Mouse (Mus musculus) left cerebral cortex, adult 2 months (tissue): ENCODE measurements around the gene Vsnl1. TPM values are rescaled to one million over a fixed set of nuclear protein-coding genes. Genes with fewer than 3 reads are reported as not detected.

Experiments used
- DNase-seq, 2 experiments: peaks; one replicate each; pipeline ENCODE4 v3.0.0; 2021 to 2022; ENCODE audit warnings: low spot score in 2 of 2, mixed read lengths in 1 of 2; ENCODE audit errors: extremely low spot score in 1 of 2
- H3K27ac ChIP-seq: fragments of 200-600 bp; 2 replicates; pipeline ENCODE4 v1.8.1; 2022
- H3K4me3 ChIP-seq: fragments of 200-600 bp; 2 replicates; pipeline ENCODE4 v1.8.1; 2022
- CTCF ChIP-seq: fragments of 200-600 bp; IDR thresholded peaks from 2 replicates; pipeline ENCODE4 v1.8.1; 2022; ENCODE audit warnings: antibody characterized with exemption, mild to moderate bottlenecking, moderate library complexity
- intact Hi-C: fragments of 180-260 bp; cut with DNase I; formaldehyde crosslinking; loops from one replicate; pipeline ENCODE4 v1.15.1; 2025
- long read RNA-seq, 2 experiments: library from polyadenylated mRNA; stranded (forward); transcript quantifications; one replicate each; pipeline ENCODE4 v2.0.0; 2021; ENCODE audit warnings: borderline mapping rate in 2 of 2
- total RNA-seq, 2 experiments: library from RNA; stranded (reverse); gene quantifications; 2 replicates each; pipeline ENCODE4 v1.2.3; 2021

The Vsnl1 gene
- 100 to 1,000 TPM; 637 to 675 TPM for total RNA-seq
- long read RNA-seq, experiment 1, transcript Vsnl1-201 (4 exons, 1,903 nt) = major isoform, 342 of 374 reads
- long read RNA-seq, experiment 1, partial matches to known transcripts = 19 of 374 reads
- long read RNA-seq, experiment 1, other reads (novel, unspliced or antisense) = 12 of 374 reads
- long read RNA-seq, experiment 2, transcript Vsnl1-201 (4 exons, 1,903 nt) = major isoform, 199 of 224 reads
- long read RNA-seq, experiment 2, partial matches to known transcripts = 8 of 224 reads
- long read RNA-seq, experiment 2, other reads (novel, unspliced or antisense) = 15 of 224 reads

DNA sequence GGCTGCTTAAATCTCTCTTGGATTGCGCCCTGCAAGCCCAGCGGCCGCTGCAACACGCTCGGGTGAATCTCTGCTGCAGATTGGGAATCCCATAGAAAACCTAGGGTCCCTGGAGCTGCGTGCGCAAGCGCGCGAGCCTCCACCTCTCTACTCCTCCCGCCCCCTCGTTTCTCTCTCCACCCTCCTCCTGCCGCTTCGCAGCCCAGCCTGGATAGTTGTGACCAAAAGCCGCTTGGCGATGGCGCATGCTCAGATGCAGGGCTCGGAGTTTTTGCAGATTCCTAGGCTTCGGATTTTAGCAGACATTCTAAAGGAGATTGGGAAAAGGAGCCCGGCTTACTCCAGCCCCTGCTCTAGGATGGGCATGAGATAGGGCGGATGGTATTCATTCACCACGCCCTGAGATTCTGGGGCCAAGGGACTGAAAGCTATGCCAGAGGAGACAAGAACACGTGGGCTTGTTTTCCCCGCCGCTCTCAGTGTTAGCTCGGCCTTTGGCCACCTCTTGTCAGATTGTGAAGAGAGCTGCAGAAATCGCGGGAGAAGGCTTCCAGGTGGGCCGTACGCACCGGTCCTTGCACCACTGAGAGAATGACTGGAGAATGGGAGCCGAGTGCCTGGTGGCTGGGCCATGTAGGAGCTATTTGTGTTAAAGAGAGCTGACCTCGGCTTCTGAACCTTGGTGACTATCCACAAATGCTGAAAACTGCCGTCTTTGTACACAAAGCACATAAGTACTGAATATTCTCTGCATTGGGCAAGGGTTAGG lies at the start of gene Vsnl1:
Vsnl1 (minus strand) TSS at position 117 of the 769 bp plus-strand sequence.
- H3K4me3 ChIP-seq = peak within 1 kb of the TSS; percentile 73
- peak within 1 kb of the TSS; percentile 90 for H3K27ac ChIP-seq
- no peak for TF ChIP-seq CTCF
- intact Hi-C loops = loop anchor here (1.0 to 10.0 kb wide), 5 partner anchors 20 to 711 kb away; partner anchors contain the start of gene Rad51ap2
- peak; percentile 87 to 89 for DNase-seq

DNA sequence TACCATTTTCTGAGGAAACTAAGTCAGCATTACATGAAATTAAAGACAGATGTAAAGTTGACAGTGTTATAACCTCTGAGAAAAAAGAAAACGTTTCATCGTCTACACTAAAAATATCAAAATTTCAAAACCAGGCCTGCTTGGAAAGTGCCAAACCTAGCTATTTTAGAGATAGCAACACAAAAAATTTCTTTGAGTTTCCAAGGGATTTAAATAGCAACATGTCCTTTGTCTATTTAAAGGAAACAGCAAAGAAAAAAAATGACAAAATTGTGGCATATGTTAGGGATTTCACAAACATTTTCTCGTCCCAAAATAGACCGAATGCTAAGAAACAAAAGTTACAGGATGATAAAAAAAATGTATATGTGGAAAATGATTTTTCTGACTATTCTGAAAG lies 20.2 kb upstream of the Vsnl1 start:
- peak overlapping the region; percentile 76; the same call in 1 of the 2 replicates for H3K4me3 ChIP-seq
- intact Hi-C loops = loop anchor here (2.0 to 5.0 kb wide), 4 partner anchors 20 to 691 kb away; partner anchors contain the start of gene Vsnl1
- H3K27ac ChIP-seq = peak overlapping the region; percentile 92
- TF ChIP-seq CTCF = no peak
- DNase-seq = no peak

GRCm38 (mm10) chr12:11456213-11456612 lies 19.8 kb upstream of the Vsnl1 start:
- intact Hi-C loops = loop anchor here (2.0 to 5.0 kb wide), 4 partner anchors 19 to 691 kb away; partner anchors contain the start of gene Vsnl1
- no peak for TF ChIP-seq CTCF
- Histone ChIP-seq H3K27ac (peak overlapping the region; percentile 92), H3K4me3 (peak overlapping the region; percentile 76)
- no peak for DNase-seq

DNA sequence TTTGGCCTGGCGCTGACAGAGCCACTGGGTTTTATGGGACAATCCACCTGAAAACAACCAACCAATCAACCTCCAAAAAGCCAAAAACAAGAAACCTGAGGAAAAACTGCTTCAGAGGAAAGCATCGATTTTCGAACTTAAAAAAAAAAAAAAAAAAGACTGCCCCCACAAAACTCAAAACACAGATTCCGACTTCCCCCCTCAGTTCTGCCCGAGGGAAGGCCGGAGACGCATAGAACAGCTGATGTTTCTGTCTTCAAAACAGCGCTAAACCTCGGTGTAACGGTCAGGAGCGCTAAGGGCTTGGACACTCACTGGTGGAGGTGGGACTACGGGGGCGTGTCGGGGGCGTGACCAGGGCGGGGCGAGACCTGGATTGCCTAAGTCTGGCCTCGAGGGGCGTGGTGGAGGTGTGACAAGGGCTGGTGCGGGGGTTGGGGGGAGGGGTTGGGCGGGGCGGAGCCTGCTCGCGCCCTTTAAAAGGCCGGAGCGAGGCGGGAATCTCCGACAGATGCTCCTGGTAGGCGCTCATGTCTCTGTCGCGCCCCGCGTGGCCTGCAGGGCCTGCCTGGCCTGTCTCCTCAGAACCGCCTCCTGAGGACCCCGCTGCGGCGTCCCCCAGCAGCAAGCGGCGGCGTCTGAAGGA lies 19.3 kb upstream of the Vsnl1 start, which contains the start of gene Rad51ap2:
Rad51ap2 (plus strand) TSS at position 531 of the 646 bp plus-strand sequence.
- TF ChIP-seq CTCF = no peak; the same call in 1 of the 2 replicates
- intact Hi-C loops = loop anchor here (2.0 to 5.0 kb wide), 4 partner anchors 19 to 692 kb away; partner anchors contain the start of gene Vsnl1
- peak; percentile 83 to 86 for DNase-seq
- H3K27ac ChIP-seq = peak within 1 kb of the TSS; percentile 92
- H3K4me3 ChIP-seq = peak within 1 kb of the TSS; percentile 76

DNA sequence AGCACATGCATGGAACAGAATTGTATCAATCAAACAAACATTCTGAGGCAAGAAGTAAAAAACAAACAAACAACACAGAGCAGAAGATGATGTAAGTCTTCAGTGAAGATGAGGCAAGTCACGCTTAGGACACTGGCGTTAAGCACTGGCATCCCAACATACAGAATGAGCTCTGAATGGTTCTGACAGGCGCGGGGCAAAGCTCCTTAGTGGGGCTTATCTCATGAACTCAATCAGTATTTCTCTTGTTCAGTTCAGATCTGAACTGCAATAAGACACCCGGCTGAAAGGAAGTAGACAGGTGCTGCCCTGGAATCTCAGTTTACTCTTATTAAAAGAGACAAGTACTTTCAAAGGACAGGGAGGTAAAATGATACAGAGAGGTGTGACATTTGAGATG lies 17.7 kb upstream of the Vsnl1 start:
- no peak for DNase-seq
- Histone ChIP-seq H3K4me3 (no peak overlapping the region), H3K27ac (no peak overlapping the region)
- intact Hi-C loops = no loop called here
- TF ChIP-seq CTCF = no peak

- peak overlapping the region; percentile 30; the same call in 1 of the 2 replicates for H3K4me3 ChIP-seq
- no peak for TF ChIP-seq CTCF
- H3K27ac ChIP-seq = no peak overlapping the region
- intact Hi-C loops = loop anchor here (2.0 to 10.0 kb wide), 4 partner anchors 19 to 709 kb away; partner anchors contain the start of gene Rad51ap2
- DNase-seq = no peak
Observed at GRCm38 (mm10) chr12:11437907-11438447, 1.6 kb upstream of the Vsnl1 start.

- DNase-seq = peak; percentile 81 to 86
- peak; percentile 75 for TF ChIP-seq CTCF
- Histone ChIP-seq H3K4me3 (peak overlapping the region; percentile 73), H3K27ac (peak overlapping the region; percentile 90)
- intact Hi-C loops = loop anchor here (2.0 to 10.0 kb wide), 4 partner anchors 19 to 710 kb away; partner anchors contain the start of gene Rad51ap2
Observed at GRCm38 (mm10) chr12:11437266-11437906, 973 bp upstream of the Vsnl1 start.

DNA sequence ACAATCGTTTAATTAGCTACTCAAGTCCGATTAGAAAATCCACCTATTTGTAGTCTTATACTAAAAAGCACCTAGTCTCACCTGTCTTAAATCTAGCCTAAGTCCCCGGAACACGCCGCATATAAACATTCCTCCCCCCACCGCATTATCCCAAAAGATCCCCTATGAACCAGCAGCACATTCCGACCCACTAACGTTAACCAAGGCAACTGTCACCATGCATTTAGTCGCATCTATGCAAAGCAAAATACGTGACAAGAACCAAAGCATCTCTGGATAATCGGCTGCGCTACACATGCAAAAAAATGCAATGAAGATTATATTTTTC lies 426 bp downstream of the Vsnl1 start:
- DNase-seq = peak; percentile 16 to 21
- Histone ChIP-seq H3K27ac (peak overlapping the region; percentile 81), H3K4me3 (peak overlapping the region; percentile 73)
- intact Hi-C loops = loop anchor here (1.0 to 10.0 kb wide), 5 partner anchors 21 to 711 kb away; partner anchors contain the start of gene Rad51ap2
- no peak for TF ChIP-seq CTCF

GRCm38 (mm10) chr12:11435246-11436022 lies 979 bp downstream of the Vsnl1 start:
- TF ChIP-seq CTCF = no peak
- Histone ChIP-seq H3K4me3 (peak overlapping the region; percentile 73), H3K27ac (peak overlapping the region; percentile 81)
- intact Hi-C loops = loop anchor here (1.0 to 10.0 kb wide), 5 partner anchors 21 to 712 kb away; partner anchors contain the start of gene Rad51ap2
- peak in 1 of 2 experiments; percentile 12 for DNase-seq

GRCm38 (mm10) chr12:11434446-11434845 lies 2.0 kb downstream of the Vsnl1 start:
- DNase-seq = no peak
- Histone ChIP-seq H3K4me3 (peak overlapping the region; percentile 73), H3K27ac (peak overlapping the region; percentile 81)
- TF ChIP-seq CTCF = no peak
- intact Hi-C loops = loop anchor here (10.0 kb wide), 1 partner anchor 560 kb away; no protein-coding TSS in a partner anchor
